Mouse (Mus musculus): Measurements from ENCODE around the gene Ap2m1. TPM values are rescaled to one million over a fixed set of nuclear protein-coding genes. Genes with fewer than 3 reads are reported as not detected.

Ap2m1 gene
- polyA plus RNA-seq, 1 experiment from 2014 or later = 573 TPM

GRCm38 (mm10) chr16:20517216-20517615 lies 18.1 kb upstream of the Ap2m1 start:
- Histone ChIP-seq H3K4me2 (ENCODE audit: low read depth, low read length) (peak overlapping the region; percentile 79), H3K4me1 (ENCODE audit: control insufficient read depth, insufficient read depth, low read length) (peaks cover 11% of the 10 kb centered on the region; the same call in 1 of the 2 replicates), H3K27me3 (replicated peaks; ENCODE audit: control insufficient read depth, insufficient read depth, low read length) (no peaks in the 10 kb centered on the region), H3K4me3 (ENCODE audit: low read depth, low read length) (peak overlapping the region; percentile 98), H3K36me3 (ENCODE audit: control insufficient read depth, insufficient read depth, low read length) (peaks cover 25% of the 10 kb centered on the region), H3K9ac (ENCODE audit: low read depth, low read length) (peak overlapping the region; percentile 98), H3K27ac (replicated peaks; ENCODE audit: low read depth, low read length) (peak overlapping the region; percentile 92), H3K9me3 (ENCODE audit: control insufficient read depth, low read length) (no peaks in the 10 kb centered on the region)
- WGBS = 0% methylated on average over 13 of the region's 26 CpGs
- DNase-seq (ENCODE audit: low spot score) = no peak
- peak; percentile 7; the same call in 1 of the 2 replicates for ATAC-seq (ENCODE audit: low read depth)

DNA sequence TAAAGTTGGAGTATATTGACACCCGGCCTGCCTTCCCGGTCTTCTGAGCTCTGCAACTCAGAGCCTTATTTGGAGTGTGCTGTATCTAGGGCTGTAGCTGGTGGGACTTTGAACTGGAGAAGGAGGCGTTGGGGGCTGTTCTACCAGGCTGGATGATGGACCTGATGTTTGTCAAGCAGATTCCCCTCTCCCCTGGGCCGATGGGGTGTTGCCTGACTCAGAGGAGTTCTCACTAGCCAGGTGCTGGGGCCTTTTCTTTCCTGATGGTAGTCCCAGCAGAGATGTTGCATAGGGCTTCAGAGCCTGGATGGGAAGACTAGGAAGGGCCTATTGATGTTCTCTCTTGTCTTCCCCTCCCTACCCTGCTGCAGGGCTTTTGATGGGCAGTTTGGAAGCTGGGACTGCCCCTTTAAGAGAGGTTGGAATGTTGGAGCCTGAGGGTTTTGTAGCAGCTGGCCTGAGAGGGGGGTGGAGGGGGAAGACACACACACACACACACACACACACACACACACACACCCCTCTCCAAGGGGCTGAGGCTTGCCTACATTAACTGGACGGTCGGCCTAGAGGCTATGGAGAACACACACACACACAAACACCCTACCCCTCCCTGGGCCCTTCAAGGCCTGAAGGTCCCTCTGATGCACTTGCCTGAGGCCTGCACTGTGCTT lies 17.4 kb upstream of the Ap2m1 start:
- Histone ChIP-seq H3K27ac (replicated peaks; ENCODE audit: low read depth, low read length) (peak overlapping the region; percentile 92), H3K4me1 (ENCODE audit: control insufficient read depth, insufficient read depth, low read length) (peaks cover 11% of the 10 kb centered on the region; the same call in 1 of the 2 replicates), H3K36me3 (ENCODE audit: control insufficient read depth, insufficient read depth, low read length) (peaks cover 25% of the 10 kb centered on the region), H3K4me2 (ENCODE audit: low read depth, low read length) (peak overlapping the region; percentile 79), H3K27me3 (replicated peaks; ENCODE audit: control insufficient read depth, insufficient read depth, low read length) (no peaks in the 10 kb centered on the region), H3K4me3 (ENCODE audit: low read depth, low read length) (peak overlapping the region; percentile 98), H3K9me3 (ENCODE audit: control insufficient read depth, low read length) (no peaks in the 10 kb centered on the region), H3K9ac (ENCODE audit: low read depth, low read length) (peak overlapping the region; percentile 98)
- peak; percentile 80 for DNase-seq (ENCODE audit: low spot score)
- 0% methylated on average over 6 of the region's 6 CpGs for WGBS
- ATAC-seq (ENCODE audit: low read depth) = peak; percentile 37

DNA sequence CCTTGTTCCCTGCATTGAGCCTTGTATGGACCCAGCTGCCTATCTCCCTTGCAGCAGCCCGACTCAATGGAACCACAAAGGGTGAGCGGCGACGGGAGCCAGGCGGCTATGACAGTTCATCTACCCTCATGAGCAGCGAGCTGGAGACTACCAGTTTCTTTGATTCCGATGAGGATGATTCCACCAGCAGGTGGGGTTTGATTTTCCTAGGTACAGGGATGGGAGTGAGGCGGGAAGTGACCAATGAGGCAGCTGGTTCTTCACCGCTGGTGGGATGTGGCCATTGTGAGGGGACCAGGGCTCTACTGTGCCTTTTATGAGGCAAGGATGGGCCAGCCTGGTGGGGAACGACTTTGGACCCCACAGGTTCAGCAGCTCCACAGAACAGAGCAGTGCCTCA lies 11.4 kb upstream of the Ap2m1 start:
- no peak overlapping the region for H3K9ac ChIP-seq (ENCODE audit: low read depth, low read length)
- no peaks in the 10 kb centered on the region for H3K9me3 ChIP-seq (ENCODE audit: control insufficient read depth, low read length)
- no peak for ATAC-seq (ENCODE audit: low read depth)
- no peaks in the 10 kb centered on the region for H3K27me3 ChIP-seq (replicated peaks; ENCODE audit: control insufficient read depth, insufficient read depth, low read length)
- H3K4me3 ChIP-seq (ENCODE audit: low read depth, low read length) = no peak overlapping the region
- H3K4me2 ChIP-seq (ENCODE audit: low read depth, low read length) = no peak overlapping the region
- H3K27ac ChIP-seq (replicated peaks; ENCODE audit: low read depth, low read length) = no peak overlapping the region
- 82% methylated on average over 10 of the region's 10 CpGs for WGBS
- peaks cover 84% of the 10 kb centered on the region for H3K36me3 ChIP-seq (ENCODE audit: control insufficient read depth, insufficient read depth, low read length)
- peaks cover under 1% of the 10 kb centered on the region; the same call in 1 of the 2 replicates for H3K4me1 ChIP-seq (ENCODE audit: control insufficient read depth, insufficient read depth, low read length)
- DNase-seq (ENCODE audit: low spot score) = no peak

GRCm38 (mm10) chr16:20528779-20529178 lies 6.5 kb upstream of the Ap2m1 start:
- Histone ChIP-seq H3K9ac (ENCODE audit: low read depth, low read length) (no peak overlapping the region), H3K36me3 (ENCODE audit: control insufficient read depth, insufficient read depth, low read length) (peaks cover 93% of the 10 kb centered on the region)

GRCm38 (mm10) chr16:20529375-20529774 lies 5.9 kb upstream of the Ap2m1 start:
- Histone ChIP-seq H3K36me3 (ENCODE audit: control insufficient read depth, insufficient read depth, low read length) (peaks cover 87% of the 10 kb centered on the region), H3K4me2 (ENCODE audit: low read depth, low read length) (no peak overlapping the region), H3K4me3 (ENCODE audit: low read depth, low read length) (no peak overlapping the region), H3K27me3 (replicated peaks; ENCODE audit: control insufficient read depth, insufficient read depth, low read length) (no peaks in the 10 kb centered on the region), H3K4me1 (ENCODE audit: control insufficient read depth, insufficient read depth, low read length) (no peaks in the 10 kb centered on the region), H3K9ac (ENCODE audit: low read depth, low read length) (no peak overlapping the region), H3K27ac (replicated peaks; ENCODE audit: low read depth, low read length) (no peak overlapping the region), H3K9me3 (ENCODE audit: control insufficient read depth, low read length) (no peaks in the 10 kb centered on the region)
- WGBS = 64% methylated on average over 1 of the region's 1 CpGs
- no peak for DNase-seq (ENCODE audit: low spot score)
- no peak for ATAC-seq (ENCODE audit: low read depth)

More at GRCm38 (mm10) chr16:20528779-20529178, 6.5 kb upstream of the Ap2m1 start:
- no peak overlapping the region for H3K27ac ChIP-seq (replicated peaks; ENCODE audit: low read depth, low read length)
- H3K9me3 ChIP-seq (ENCODE audit: control insufficient read depth, low read length) = no peaks in the 10 kb centered on the region
- no peak for ATAC-seq (ENCODE audit: low read depth)
- H3K4me1 ChIP-seq (ENCODE audit: control insufficient read depth, insufficient read depth, low read length) = no peaks in the 10 kb centered on the region
- WGBS = 90% methylated on average over 5 of the region's 5 CpGs
- no peaks in the 10 kb centered on the region for H3K27me3 ChIP-seq (replicated peaks; ENCODE audit: control insufficient read depth, insufficient read depth, low read length)
- no peak overlapping the region for H3K4me2 ChIP-seq (ENCODE audit: low read depth, low read length)
- H3K4me3 ChIP-seq (ENCODE audit: low read depth, low read length) = no peak overlapping the region
- DNase-seq (ENCODE audit: low spot score) = no peak

DNA sequence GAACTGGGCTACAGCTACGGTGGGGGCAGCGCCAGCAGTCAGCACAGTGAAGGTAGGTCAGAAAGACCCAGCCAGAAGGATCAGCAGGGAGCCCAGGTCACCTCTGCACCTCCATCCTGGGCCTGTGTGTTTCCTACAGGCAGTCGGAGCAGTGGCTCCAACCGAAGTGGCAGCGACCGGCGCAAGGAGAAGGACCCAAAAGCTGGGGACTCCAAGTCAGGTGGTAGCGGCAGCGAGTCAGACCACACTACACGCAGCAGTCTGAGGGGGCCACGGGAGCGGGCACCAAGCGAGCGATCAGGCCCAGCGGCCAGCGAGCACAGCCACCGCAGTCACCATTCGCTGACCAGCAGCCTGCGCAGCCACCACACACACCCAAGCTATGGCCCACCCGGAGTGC lies 4.3 kb upstream of the Ap2m1 start:
- H3K9ac ChIP-seq (ENCODE audit: low read depth, low read length) = no peak overlapping the region
- ATAC-seq (ENCODE audit: low read depth) (no peak), DNase-seq (ENCODE audit: low spot score) (no peak)
- H3K4me3 ChIP-seq (ENCODE audit: low read depth, low read length) = no peak overlapping the region
- H3K36me3 ChIP-seq (ENCODE audit: control insufficient read depth, insufficient read depth, low read length) = peaks cover 74% of the 10 kb centered on the region
- no peaks in the 10 kb centered on the region for H3K27me3 ChIP-seq (replicated peaks; ENCODE audit: control insufficient read depth, insufficient read depth, low read length)
- H3K27ac ChIP-seq (replicated peaks; ENCODE audit: low read depth, low read length) = no peak overlapping the region
- WGBS = 97% methylated on average over 19 of the region's 20 CpGs
- H3K4me2 ChIP-seq (ENCODE audit: low read depth, low read length) = no peak overlapping the region
- no peaks in the 10 kb centered on the region for H3K9me3 ChIP-seq (ENCODE audit: control insufficient read depth, low read length)
- no peaks in the 10 kb centered on the region for H3K4me1 ChIP-seq (ENCODE audit: control insufficient read depth, insufficient read depth, low read length)

DNA sequence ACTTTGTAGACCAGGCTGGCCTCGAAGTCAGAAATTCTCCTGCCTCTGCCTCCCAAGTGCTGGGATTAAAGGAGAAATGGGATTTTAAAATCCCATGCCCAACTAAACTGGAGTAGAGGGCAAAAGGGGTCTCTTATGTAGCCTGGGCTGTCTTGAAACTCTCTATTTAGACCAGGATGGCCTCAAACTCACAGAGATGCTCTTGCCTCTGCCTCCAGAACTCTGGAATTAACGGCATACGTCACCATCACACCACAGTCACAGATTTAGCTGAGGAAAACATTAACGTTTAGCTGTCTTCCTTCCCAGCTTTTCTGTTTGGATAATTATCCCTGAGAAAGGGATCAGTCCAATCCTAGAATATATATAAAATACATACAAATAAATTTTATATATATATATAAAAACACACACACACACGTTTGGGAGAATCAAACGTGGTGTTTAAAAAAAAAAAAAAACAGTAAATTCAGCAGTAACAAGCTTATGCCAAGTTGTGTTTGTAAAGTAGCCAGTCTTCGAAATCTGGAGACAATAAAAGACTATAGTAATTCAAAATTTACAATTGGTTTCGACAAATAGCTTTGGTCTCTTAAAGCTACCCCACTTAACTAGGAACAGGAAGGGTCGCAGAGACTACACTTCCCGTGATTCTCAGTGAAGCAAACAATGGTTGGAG lies 522 bp upstream of the Ap2m1 start:
- WGBS = 46% methylated on average over 10 of the region's 10 CpGs
- no peak overlapping the region for H3K27ac ChIP-seq (replicated peaks; ENCODE audit: low read depth, low read length)
- H3K4me3 ChIP-seq (ENCODE audit: low read depth, low read length) = peak overlapping the region; percentile 95
- no peaks in the 10 kb centered on the region for H3K27me3 ChIP-seq (replicated peaks; ENCODE audit: control insufficient read depth, insufficient read depth, low read length)
- no peak overlapping the region for H3K9ac ChIP-seq (ENCODE audit: low read depth, low read length)
- peaks cover 58% of the 10 kb centered on the region for H3K36me3 ChIP-seq (ENCODE audit: control insufficient read depth, insufficient read depth, low read length)
- no peaks in the 10 kb centered on the region for H3K9me3 ChIP-seq (ENCODE audit: control insufficient read depth, low read length)
- ATAC-seq (ENCODE audit: low read depth) (no peak), DNase-seq (ENCODE audit: low spot score) (no peak)
- peaks cover 18% of the 10 kb centered on the region for H3K4me1 ChIP-seq (ENCODE audit: control insufficient read depth, insufficient read depth, low read length)
- peak overlapping the region; percentile 18; the same call in 1 of the 2 replicates for H3K4me2 ChIP-seq (ENCODE audit: low read depth, low read length)

GRCm38 (mm10) chr16:20536081-20536665 lies 895 bp downstream of the Ap2m1 start:
- peak overlapping the region; percentile 79; the same call in 1 of the 2 replicates for H3K27ac ChIP-seq (replicated peaks; ENCODE audit: low read depth, low read length)
- no peaks in the 10 kb centered on the region for H3K27me3 ChIP-seq (replicated peaks; ENCODE audit: control insufficient read depth, insufficient read depth, low read length)
- peak overlapping the region; percentile 86 for H3K4me2 ChIP-seq (ENCODE audit: low read depth, low read length)
- ATAC-seq (ENCODE audit: low read depth) = no peak
- H3K9ac ChIP-seq (ENCODE audit: low read depth, low read length) = peak overlapping the region; percentile 93
- H3K4me1 ChIP-seq (ENCODE audit: control insufficient read depth, insufficient read depth, low read length) = peaks cover 18% of the 10 kb centered on the region
- H3K4me3 ChIP-seq (ENCODE audit: low read depth, low read length) = peak overlapping the region; percentile 95
- 29% methylated on average over 9 of the region's 9 CpGs for WGBS
- H3K9me3 ChIP-seq (ENCODE audit: control insufficient read depth, low read length) = no peaks in the 10 kb centered on the region
- no peak for DNase-seq (ENCODE audit: low spot score)
- peaks cover 60% of the 10 kb centered on the region for H3K36me3 ChIP-seq (ENCODE audit: control insufficient read depth, insufficient read depth, low read length)

All from embryonic facial prominence, embryonic 14.5 days (tissue).